Mouse (Mus musculus): ENCODE data around the gene Prcd.
"Not testable (repeated sequence)": the region's sequence is repeated elsewhere in the genome, so short reads cannot be mapped to it uniquely, and the experiment has no call there.

The Prcd gene

DNA sequence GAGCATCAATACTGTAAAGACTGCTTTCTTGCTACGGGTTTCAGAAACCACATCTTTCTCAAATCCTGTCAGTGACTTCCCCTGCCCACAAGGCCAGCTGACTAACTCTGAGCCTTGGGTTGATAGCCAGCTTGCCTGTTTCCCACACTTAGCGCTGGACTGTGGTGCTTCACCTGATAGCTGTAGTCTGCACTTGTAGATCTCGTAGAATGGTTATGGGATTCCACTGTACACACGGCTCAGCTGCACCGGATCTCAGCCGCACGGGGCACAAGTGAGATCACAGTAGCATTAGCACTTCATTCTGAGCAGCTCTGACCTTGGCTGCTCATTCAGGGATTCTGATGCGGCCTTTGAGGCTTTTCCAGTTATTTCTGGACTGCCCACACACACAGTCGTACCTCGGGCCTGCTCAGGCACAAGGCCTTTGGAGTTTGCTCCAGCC is 15.1 kb downstream of the Prcd start:
- DNase-seq (ENCODE audit: low read depth, low spot score), result no peak

DNA sequence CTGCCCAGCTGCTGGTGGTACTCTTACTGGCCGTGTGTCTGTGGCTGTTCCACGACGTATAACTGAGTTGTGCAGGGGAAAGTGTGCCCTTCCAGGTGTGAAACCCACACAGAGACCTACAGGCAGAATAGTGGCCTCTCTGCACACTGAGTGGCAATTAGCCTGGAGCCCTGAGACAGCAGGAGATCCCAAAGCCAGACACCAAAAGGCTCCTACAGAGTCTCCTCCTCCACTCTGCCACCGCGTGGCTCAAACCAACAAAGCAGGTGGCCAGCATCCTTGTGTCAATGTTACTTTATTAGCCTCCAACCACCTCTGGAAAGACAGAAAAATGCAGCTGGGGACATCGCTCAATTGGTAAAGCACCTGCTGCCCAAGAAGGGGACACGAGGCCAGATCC is 15.5 kb downstream of the Prcd start:
- DNase-seq (ENCODE audit: low read depth, low spot score), result no peak

DNA sequence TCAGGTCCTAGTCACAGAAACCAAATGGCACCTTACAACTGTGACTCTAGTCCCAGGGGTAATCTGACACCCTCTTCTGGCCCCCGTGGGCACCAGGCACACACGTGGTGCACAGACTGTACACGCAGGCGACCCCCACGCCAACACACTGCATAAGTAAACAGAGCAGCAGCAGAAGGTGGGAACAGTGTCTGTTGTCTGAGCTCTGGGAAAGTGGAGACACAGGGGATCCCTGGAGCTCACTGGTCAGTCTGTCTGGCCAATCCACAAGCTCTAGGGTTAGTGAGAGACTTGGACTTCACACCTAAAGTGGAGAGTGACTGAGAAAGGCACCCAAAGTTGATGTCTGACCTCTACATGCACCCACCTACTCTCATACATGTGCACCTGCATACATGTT is 16.0 kb downstream of the Prcd start:
- DNase-seq (ENCODE audit: low read depth, low spot score), result no peak

DNA sequence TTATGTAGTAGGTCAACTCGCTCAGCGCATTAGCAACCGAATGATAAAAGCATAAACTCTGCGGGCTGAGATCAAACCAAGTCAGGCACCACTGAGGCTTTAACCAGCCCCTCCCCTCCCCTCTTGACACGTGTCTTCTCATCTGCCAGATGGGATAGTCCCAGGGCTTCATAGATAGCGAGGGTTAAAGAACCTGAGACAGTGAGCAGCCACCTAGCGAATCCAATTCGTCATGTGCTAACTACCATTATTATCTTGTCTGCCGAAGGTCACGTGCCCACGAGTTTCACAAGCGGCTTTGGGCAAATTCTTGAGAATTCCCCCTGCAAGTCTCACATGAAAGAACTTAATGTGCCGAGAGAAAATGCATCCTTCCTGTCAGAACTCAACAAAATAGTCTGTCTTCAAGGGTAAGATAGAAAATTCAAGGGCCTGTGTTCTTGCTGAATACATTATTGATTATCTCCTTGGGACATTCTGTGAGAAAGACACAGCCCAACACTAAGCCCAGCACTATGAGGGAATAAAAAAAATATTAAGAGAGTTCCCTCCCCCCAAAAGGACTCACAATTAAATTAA is 16.5 kb downstream of the Prcd start:
- DNase-seq (ENCODE audit: low read depth, low spot score), result no peak

DNA sequence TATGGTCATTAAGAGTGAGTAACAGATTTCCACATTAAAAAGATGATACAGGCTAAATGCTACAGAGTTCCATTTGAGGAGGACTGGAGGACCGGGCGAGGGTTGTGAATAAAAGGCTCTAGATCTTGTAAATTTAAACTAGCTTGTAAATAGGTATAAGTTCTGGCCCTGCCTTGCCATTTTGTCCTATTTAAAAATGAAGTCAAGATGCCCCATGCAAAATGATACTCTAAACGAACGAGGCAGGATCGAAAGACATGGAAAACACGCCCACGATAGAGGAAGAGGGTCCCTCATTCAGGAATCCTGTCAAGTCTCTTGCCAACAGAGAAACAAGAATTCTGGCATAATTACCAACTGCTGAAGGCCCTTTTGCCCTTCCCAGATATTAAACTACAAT is 17.1 kb downstream of the Prcd start:
- DNase-seq (ENCODE audit: low read depth, low spot score), result no peak

DNA sequence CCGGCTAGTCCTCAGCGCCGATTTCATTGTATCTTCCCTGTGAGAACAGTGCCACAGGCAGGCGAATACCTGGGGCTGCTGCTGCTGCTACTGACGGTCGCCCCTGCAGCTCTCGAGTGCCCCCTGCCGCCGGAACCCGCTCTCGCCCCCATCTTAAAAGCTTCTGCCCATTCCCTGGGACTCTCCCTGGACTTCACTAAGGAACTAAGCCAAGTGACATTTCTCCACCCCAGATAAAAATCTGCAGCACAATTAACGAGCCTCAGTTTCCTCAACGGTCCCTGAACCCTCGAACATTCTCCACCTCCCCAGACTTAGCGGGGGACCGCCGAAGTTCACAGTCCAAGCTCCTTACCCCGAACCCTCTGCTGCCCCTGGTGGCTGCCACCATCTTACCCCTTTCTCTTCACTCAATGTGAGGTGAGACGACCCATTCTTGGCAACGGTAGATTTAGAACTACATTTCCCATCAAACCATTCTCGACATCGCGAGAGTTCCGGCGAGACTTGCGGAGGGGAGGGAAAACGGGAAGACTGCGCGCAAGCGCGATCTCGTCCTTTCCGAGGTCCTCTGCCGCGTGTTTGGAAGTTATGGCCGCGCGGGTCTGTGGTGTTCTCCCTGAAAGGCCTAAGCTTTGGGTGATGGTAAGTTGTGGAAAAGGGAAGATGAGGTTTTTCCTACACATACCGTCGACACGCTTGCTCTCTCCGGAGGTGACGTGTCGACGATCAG is 17.9 kb downstream of the Prcd start:
- DNase-seq (ENCODE audit: low read depth, low spot score), result peak; percentile 96

DNA sequence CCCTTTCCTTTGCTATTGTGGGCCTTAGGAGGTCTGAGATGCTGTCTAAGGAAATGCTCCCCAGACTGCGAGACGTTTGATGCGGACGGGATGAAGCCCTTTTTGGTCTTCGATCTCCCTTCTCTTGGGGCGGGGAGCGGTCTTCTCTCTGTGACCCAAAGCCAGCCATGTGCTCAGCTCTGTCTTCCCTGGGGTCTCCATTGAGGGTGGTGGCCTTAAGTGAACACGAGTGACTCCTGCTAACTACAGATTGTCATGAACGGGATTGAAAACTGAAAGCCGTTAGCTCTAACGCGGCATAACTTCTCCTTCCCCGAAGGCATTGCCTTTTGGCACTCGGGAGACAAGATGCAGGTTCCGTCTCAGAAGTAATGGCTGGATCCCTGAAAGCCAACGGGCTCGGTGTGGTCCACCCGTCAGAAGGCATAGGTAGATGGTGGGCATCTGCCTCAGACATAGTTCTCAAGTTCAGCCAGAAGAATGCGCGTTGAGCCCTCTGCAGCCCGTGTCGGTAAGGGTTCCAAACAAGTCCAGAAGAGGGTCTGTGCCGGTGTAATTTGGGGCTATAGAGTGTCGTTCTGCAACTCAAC is 18.6 kb downstream of the Prcd start:
- DNase-seq (ENCODE audit: low read depth, low spot score), result no peak

DNA sequence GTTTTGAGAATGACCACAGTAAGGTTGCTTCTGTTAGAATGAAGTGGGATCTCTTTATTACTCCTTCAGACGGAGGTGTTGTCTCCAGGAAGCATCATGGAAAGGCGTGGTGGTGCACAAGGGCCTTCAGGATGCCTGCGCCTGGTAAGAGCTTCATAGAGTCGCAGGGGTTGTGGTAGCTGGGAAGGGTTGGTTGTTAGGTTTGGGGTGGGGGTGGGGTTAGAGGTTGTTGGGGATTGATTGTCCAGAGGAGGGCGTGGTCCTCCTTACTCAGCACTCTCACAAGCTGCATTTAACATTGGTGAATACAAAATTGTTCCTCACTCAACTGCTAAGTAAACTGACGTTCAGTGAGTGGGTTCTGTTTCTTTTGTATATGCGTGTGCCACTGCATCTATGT is 19.3 kb downstream of the Prcd start:
- DNase-seq (ENCODE audit: low read depth, low spot score), result no peak

DNA sequence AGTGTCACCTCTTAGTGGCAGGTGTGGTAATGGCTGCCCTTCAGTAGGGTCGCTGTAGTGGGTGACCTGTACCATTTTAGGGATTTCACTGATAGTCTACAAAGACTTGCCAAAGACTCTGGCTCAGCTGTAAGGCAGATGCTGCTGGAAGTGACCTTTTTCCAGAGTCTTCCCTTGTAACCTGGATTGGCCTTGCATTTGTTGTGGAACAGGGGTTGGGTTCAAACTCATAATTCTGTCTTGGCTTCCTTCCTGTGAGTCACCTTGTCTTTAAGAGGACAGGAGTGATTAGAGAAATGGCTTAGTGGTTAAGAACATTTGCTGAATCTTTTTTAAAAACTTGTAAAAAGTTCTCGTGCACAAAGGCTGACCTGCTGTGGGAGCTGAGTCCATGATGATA is 20.1 kb downstream of the Prcd start:
- DNase-seq (ENCODE audit: low read depth, low spot score), result no peak

DNA sequence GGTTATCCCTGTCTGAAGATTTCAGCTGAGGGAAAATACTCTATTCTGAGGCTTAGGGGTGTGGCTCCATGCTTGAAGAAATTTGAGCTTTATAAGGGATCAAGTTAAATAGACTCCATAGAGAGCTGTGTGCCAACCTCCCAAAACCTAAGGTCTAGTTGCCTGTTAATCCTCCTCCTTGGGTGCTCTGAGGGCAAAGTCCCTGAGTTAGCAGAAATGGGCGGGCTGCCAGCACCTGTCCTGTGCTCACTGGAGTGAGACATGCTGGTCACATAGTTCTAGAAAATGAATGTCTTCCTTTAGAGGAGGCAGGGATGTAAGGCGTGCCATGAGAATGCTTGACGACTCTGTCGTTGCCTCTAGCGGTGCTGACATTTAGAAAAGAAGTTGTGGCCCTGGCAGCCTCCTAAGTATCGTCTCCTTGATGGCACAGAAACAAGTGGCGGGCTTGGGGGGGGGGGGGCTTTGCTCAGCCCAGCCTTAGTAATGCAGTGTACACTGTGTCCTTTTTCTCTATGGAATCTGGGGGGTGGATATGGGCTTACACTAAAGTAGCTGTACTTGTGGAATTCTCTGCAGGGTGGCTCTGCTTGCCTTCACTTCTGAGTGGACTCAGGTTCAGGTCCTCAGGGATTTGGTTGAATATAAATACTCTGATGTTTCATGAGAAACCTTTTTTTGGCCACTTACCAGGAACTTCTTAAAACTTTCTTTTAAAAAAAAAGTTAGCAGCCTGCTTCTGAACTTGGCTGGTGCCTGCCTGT is 21.5 kb downstream of the Prcd start:
- no peak for DNase-seq (ENCODE audit: low read depth, low spot score)

DNA sequence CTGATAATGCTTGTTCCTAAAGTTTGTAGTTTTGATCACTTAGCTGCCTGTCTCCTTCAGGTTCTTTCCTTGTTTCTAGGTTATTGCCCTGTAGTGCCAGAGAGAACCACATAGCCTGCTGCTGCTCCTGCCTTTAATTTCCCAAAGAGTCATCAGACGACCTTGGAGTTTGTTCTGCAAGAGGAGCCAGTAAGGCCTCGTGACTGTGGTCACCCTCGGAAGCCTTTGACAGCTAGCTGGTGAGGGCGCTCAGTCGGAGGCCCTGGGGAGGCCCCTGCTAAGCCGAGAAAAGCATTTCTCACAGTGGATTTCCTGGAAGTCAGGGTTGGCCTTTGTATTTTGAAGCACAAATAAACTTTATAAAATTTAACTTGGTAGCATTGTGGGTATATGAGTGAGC is 22.1 kb downstream of the Prcd start:
- not testable (repeated sequence) for DNase-seq (ENCODE audit: low read depth, low spot score)

DNA sequence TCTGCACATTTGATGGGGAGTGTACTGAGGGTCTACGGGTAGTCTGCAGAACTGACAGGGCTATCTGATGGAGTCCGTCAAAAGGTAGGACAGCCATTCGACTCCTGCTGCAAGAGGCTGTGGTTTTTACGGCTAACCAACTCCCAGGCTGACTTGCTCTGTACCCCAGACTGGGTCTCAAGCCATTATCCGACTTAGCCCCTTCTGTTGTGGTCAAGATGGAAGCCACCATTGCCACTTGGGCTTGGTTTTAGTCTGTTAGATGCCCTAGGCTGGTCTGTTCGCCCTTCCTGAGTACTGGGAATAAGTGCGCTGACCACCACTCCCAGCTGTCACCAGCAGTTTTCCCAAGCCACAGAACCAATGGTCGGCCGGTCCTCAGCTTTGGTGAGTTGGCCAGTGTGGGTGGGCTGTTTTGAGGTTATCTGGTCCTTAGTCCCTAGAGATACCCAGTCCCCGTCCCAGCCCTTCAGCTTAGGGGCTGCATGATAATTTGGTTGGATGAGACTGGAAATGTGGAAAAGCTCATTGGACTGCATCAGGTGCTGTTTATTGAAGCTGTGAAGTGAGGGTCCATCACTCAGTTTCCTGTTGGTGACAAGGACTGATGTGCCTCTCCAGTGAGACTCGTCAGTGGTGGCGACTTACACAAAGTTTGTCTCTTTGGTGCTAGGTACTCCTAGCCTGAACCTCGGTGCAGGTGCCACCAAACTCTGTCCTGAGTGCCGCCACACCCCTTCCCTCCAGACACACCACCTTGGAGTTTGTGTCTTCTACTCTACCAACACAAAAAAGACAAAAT is 23.0 kb downstream of the Prcd start:
- DNase-seq (ENCODE audit: low read depth, low spot score), result no peak

DNA sequence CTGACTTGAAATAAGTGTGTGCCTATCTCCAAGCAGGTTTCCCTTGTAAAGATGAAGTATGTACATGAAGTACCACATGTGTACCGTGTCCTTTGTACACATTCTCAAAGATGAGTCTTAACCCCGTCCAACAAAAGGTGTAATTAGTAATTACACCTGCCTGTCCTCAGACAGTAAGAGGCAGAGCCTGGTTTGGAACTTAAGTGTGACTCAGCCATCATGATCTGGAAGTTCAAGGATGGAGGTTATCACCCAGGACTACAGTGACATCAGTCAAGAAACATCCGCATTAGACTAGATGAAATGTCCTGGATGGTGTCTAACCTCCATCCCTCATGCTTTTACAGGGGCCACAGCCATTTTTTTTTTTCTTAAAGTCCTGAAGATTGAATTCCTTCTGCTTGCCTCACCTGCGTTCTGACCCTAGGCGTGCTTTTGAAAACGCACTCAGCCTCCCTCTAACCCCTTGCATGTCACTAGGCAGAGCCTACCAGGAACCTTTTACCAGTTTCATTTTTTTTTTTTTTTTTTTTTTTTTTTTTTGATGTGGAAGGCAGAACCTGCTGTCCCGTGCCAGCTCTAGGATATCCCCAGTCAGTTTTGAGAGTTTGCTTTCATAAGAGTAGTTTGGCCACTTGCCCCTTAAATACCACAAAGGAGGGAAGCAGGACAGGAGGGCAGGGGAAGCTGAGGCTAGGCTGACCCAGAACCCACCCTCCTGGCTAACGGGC is 24.5 kb downstream of the Prcd start:
- DNase-seq (ENCODE audit: low read depth, low spot score), result no peak

DNA sequence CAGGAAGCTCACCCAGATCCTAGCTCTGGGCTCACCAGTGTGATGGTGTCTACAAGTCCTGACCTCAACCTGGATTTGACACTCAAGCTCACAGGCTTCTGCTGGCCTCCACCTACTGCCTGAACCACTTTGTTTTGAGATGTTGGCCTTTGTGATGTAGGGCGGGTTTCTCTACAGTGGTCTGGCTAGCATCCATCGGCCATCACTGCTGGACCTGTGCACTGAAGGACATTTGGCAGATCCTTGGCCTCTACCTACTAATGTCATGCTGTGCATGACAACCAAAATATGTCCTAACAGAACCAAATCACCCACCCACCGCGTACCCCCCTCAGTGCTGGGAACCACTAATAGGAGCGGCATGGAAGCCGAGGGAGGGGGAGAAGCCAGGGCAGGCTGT is 25.8 kb downstream of the Prcd start:
- no peak for DNase-seq (ENCODE audit: low read depth, low spot score)

DNA sequence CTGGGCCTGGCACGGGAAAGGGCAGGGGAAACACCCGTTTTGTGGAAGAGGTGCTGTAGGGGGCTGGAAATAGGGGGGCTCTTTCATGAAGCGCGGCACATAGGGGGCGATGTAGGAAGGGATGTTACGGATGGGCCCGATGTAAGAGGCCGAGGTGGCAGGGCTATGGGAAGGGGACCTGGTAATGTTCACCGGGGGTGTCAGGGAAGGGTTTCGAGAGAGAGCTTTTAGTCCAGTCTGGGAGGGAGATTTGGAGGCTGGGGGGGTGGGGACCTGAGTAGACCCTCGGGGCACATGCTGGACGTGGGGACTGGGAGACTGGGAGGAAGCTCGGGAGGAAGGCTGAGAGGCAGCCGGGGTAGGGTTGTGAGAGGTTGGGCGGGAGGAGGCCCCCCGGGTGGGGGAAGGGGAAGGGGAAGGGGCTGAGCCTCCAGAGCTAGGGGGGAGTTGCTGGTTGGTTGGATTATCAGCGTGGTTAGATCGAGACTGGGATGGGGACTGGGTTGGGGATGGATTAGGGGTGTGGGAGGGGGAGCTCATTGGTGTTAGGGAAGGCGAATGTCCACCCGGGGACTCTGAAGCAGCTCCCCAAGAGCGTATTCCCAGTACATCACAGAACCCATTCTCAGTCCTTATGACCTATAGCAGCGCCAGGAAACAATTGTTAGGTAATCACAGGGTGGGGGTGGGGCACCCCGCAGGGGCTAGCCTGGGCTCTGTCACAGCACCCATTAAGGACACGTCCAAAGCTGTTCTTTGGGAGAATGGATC is 27.2 kb downstream of the Prcd start:
- DNase-seq (ENCODE audit: low read depth, low spot score), result no peak

DNA sequence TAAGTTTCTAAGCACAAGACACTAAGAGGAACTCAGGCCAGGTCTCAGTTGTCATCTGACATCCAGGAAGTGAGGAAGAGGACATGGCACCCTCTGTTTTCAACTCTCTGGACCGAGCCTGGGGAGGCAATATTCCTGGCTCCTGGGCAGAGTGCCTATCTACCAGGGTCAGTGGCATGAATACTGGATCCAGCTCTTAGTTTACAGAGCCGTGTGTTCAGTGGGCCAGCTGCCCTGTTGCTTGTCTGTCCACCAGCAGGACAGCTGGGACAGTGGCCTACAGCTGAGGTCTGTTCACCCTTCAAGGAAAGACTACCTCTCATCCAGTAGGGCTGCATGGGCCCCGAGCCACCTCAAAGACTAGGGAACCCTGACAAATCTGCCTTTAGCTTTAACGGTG is 27.8 kb downstream of the Prcd start:
- DNase-seq (ENCODE audit: low read depth, low spot score), result no peak

DNA sequence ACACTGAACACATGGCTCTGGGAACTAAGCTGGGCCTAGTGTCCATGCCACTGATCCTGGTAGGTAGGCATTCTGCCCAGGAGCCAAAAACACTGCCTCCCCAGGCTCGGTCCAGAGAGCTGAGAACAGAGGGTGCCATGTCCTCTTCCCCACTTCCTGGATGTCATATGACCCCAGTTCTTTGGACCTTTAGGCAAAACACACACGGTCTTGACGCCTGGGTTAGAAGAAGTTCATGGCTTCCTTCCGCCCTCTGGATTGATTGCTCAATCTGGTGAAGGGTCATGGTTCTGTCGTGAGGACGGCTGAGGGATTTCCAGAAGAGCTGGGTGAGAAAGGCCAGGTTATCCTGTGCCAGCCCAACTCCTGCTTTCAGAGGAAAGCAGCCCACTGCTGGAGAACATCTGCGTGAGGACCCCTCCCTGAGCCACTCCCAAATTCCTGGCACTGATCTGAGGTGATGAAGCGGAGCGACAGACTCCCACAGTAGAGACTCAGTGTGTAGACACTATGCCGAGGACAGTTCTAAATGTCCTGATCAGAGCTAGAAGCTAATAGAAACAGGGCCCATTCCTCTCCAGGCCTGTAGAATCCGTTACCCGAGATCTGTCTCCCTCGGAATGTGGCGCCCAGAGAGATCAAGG is 29.3 kb downstream of the Prcd start:
- DNase-seq (ENCODE audit: low read depth, low spot score), result no peak

DNA sequence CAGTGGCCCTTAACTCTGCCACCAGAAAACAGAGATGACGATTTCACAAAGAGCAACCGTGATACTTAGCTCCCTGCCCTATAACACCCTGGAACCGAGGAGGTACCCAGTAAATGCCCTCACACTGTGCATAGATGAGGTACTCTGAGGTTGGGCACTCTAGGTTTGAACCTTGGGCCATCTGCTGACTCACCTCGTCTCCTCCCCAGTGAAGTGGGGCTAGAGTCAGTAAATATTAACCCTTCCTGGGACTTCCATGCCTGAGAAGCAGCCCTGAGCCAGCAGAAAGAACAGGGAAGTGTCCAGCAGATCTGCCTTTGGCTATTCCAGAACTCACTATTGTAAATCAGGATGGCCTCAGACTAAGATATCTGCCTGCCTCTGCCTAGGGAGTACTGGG is 30.4 kb downstream of the Prcd start:
- DNase-seq (ENCODE audit: low read depth, low spot score), result no peak

DNA sequence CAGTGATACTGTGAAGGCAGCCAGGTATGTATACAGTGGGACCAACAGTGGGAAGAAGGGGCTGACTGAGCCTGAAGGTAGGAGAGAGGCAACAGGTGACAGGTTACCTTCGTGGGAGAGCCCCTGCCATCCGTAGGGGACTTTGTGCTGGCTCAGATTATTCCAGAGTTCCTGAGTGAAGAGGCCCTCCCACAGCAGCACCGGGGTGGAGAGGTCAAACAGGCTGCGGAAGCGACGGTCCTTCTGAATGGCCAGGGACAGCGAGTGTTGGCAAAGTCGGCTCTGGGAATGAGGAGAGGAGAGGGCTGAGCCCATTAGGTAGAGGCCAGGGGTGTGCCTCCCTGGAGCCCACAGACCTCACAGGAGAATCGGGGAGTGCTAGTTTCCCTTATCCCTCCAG is 32.4 kb downstream of the Prcd start:
- no peak for DNase-seq (ENCODE audit: low read depth, low spot score)

DNA sequence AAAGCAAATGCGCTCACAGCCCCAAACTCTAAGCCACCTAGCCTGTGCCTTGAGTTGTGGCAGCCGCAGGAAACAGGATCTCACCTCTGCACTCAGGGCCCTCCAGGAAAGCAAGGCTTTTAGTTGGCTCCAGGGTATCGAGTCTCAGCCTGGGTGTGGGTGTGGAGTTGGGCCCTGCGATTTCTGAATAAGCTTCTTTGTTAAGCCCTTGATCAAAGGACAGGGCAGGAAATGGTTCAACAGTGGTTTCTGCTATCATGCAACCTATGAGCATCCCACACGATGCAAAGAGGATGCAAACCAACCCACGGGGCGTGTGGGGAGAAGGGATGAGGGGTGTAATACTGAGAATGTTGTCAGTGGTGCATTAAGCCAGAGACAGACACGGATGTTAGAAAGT is 34.6 kb downstream of the Prcd start:
- no peak for DNase-seq (ENCODE audit: low read depth, low spot score)
